Mouse (Mus musculus): ENCODE measurements around the gene Tnrc6b.
"Not testable (repeated sequence)": the region's sequence is repeated elsewhere in the genome, so short reads cannot be mapped to it uniquely, and the experiment has no call there.

DNA sequence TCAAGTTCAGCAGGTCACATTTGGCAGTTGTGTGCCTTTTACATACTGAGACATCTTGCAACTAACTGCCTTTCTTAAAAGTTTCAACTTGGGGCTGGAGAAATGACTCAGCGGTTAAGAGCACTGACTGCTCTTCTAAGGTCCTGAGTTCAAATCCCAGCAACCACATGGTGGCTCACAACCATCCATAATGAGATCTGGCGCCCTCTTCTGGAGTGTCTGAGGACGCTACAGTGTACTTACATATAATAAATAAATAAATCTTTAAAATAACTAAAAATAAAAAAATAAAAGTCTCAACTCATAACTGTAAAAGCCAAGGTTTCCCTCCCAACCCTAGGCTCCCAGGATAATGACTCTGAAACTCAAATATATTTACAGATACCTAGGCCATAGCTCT, 141.4 kb downstream of the Tnrc6b start:
- peak; percentile 39 for TF ChIP-seq CTCF (IDR thresholded peaks at IDR 0.05; ENCODE audit: low read depth)
- not testable (repeated sequence) for TF ChIP-seq EP300 (IDR thresholded peaks at IDR 0.05; ENCODE audit: low read depth)
